Mouse (Mus musculus): ENCODE results near the gene Gast.
"Not testable (repeated sequence)": the region's sequence is repeated elsewhere in the genome, so short reads cannot be mapped to it uniquely, and the experiment has no call there.

DNA sequence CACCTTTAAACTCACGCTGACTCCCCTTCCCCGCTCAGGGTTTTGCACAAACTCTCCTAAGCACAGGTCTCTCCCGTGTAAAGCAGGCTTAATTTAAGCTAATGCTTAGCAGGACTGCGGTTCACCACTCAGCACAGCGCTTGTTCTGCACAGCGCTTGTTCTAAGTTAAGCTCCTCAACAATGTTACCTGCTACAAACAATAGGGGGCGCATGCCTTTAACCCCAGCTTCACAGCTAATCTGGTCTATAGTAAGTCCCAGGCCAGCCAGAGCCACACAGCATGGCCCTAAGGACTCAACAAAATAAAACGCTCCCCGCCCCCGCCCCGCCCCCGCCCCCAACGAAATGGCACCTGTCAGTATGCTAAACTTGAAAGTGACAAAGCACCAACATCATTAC lies 26.9 kb downstream of the Gast start:
- not testable (repeated sequence) for TF ChIP-seq GATA1, TAL1 (IDR thresholded peaks at IDR 0.05; ENCODE audit: low read length)
